Mouse (Mus musculus) erythroblast, embryonic 14.5 days (primary cell): ENCODE data around the gene Olfr251.
"Not testable (repeated sequence)": the region's sequence is repeated elsewhere in the genome, so short reads cannot be mapped to it uniquely, and the experiment has no call there.

Experiments
- GATA1 ChIP-seq: IDR thresholded peaks from 2 replicates; pipeline ENCODE4 v1.6.1; 2012; ENCODE audit warnings: low read length, inconsistent platforms, mixed read lengths
- TAL1 ChIP-seq: IDR thresholded peaks from 3 replicates; pipeline ENCODE4 v1.6.1; 2012; ENCODE audit warnings: low read length, inconsistent platforms, mixed read lengths

- TF ChIP-seq GATA1, TAL1: not testable (repeated sequence)
Measured at GRCm38 (mm10) chr9:38413502-38413901, 36.6 kb downstream of the Olfr251 start.
